Mouse (Mus musculus) heart, adult 2 months (tissue): ENCODE measurements around the gene Cd300lf. TPM values are rescaled to one million over a fixed set of nuclear protein-coding genes. Genes with fewer than 3 reads are reported as not detected.

Experiments
- DNase-seq, 2 experiments: peaks; one replicate each; pipeline ENCODE4 v3.0.0; 2021
- H3K27ac ChIP-seq: fragments of 200-600 bp; 2 replicates; pipeline ENCODE4 v1.8.1; 2022
- H3K27me3 ChIP-seq: fragments of 200-500 bp; 2 replicates; pipeline ENCODE4 v1.6.1; 2012; ENCODE audit warnings: mild to moderate bottlenecking, low read length, inconsistent platforms, mixed read lengths; ENCODE audit not compliant: control insufficient read depth, insufficient read depth
- H3K36me3 ChIP-seq: fragments of 200-500 bp; 2 replicates; pipeline ENCODE4 v1.6.1; 2012; ENCODE audit warnings: low read length, inconsistent platforms; ENCODE audit not compliant: control insufficient read depth, insufficient read depth
- H3K4me1 ChIP-seq: fragments of 200-500 bp; 2 replicates; pipeline ENCODE4 v1.6.1; 2011; ENCODE audit warnings: low read length; ENCODE audit not compliant: control insufficient read depth, insufficient read depth
- H3K4me3 ChIP-seq: fragments of 200-600 bp; 2 replicates; pipeline ENCODE4 v1.8.1; 2022
- H3K79me2 ChIP-seq: fragments of 200-500 bp; replicated peaks from 2 replicates; pipeline ENCODE4 v1.6.1; 2012; ENCODE audit warnings: mild to moderate bottlenecking, inconsistent platforms, low read length, moderate library complexity, mixed read lengths; ENCODE audit not compliant: control insufficient read depth, insufficient read depth
- H3K9ac ChIP-seq: fragments of 200-500 bp; 2 replicates; pipeline ENCODE4 v1.6.1; 2012; ENCODE audit warnings: low read depth, mild to moderate bottlenecking, control low read depth, inconsistent platforms, low read length, mixed read lengths
- CTCF ChIP-seq: fragments of 200-600 bp; IDR thresholded peaks from 2 replicates; pipeline ENCODE4 v1.8.1; 2022; ENCODE audit warnings: antibody characterized with exemption, mild to moderate bottlenecking, moderate library complexity
- EP300 ChIP-seq: fragments of 200-500 bp; IDR thresholded peaks from 2 replicates; pipeline ENCODE4 v1.6.1; 2011; ENCODE audit warnings: low read depth, low read length, control low read depth; ENCODE audit not compliant: insufficient read depth
- POLR2A ChIP-seq: fragments of 200-500 bp; IDR thresholded peaks from 2 replicates; pipeline ENCODE4 v1.6.1; 2011; ENCODE audit warnings: mild to moderate bottlenecking, low read depth, low read length, control low read depth; ENCODE audit not compliant: insufficient read depth
- WGBS: fragments of 180-500 bp; shearing (Covaris S2); methylation state at CpG from one replicate; pipeline ENCODE4 v1.1.7; 2018; 5-methylcytosine and 5-hydroxymethylcytosine counted together
- intact Hi-C: fragments of 180-260 bp; cut with DNase I; formaldehyde crosslinking; loops from one replicate; pipeline ENCODE4 v1.15.1; 2025
- polyA plus RNA-seq: library from polyadenylated mRNA; depleted of rRNA; stranded (reverse); fragments of >200 nt; gene quantifications from 2 replicates; pipeline ENCODE4 v1.2.3, GENCODE M21; 2012
- total RNA-seq, 2 experiments: library from RNA; stranded (reverse); gene quantifications; 2 replicates each; pipeline ENCODE4 v1.2.3; 2021

Cd300lf gene
- total and polyA plus RNA-seq, 3 experiments: 0.11 to 1.00 (median 0.60) TPM

DNA sequence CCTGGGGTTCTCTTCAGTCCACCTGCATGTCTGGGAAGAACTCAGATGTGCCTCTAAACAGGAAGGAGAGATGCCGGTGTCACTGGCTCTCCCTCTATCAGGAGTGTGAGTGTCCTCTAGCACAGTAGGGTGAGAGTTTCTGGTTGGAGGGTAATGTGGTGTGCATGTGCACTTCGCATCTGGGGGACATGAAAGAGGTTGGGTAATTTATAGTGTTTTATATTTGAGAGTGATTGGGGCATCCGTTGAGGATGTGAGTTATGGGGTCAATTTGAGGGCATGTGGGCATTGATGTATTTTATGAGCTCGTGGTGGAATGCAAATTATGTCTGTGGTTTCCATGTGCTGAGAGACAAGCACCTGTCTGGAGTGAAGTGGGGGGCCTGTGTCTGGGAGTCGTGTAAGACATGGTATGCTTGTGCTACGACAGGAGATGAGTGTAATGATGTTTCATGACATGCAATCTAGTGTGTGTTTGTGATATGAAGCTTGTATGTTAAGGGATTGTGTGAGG is 17.0 kb upstream of the Cd300lf start:
- intact Hi-C loops: no loop called here
- Histone ChIP-seq H3K27ac (no peak overlapping the region), H3K27me3 (0 out of 2 replicates have a peak, but pooled peaks cover 3% of the 10 kb centered on the region), H3K79me2 (no peaks in the 10 kb centered on the region), H3K36me3 (no peaks in the 10 kb centered on the region), H3K4me1 (no peaks in the 10 kb centered on the region; the same call in 1 of the 2 replicates), H3K4me3 (no peak overlapping the region), H3K9ac (no peak overlapping the region)
- 71% methylated on average over 6 of the region's 6 CpGs for WGBS
- DNase-seq: no peak
- TF ChIP-seq EP300 (no peak), POLR2A (no peak), CTCF (no peak)

DNA sequence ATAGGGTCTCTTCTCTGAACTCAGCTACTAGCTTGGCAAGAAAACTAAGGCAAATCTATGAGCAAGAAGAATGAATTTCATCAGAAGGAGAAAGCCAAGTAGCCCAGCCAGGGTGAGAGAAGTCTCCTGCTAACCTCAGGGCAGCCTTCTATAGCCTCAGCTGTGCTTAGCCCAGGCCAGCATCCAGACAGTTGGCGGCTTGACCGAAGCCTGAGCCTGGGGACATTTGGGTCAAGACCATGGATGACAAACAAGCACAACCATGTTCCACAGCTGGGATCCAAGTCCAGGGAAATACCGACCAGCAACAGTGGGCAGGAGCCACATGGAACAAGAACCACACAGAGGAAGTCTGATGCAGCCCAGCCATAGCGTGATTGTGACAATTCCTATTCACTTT is 14.0 kb upstream of the Cd300lf start:
- H3K27ac ChIP-seq: no peak overlapping the region
- WGBS: 63% methylated on average over 4 of the region's 4 CpGs
- intact Hi-C loops: no loop called here
- TF ChIP-seq EP300 (no peak), CTCF (no peak), POLR2A (no peak)
- no peak overlapping the region for H3K9ac ChIP-seq
- no peak overlapping the region for H3K4me3 ChIP-seq
- DNase-seq: no peak
- H3K36me3 ChIP-seq: no peaks in the 10 kb centered on the region
- no peaks in the 10 kb centered on the region; the same call in 1 of the 2 replicates for H3K4me1 ChIP-seq
- H3K27me3 ChIP-seq: 0 out of 2 replicates have a peak, but pooled peaks cover 2% of the 10 kb centered on the region
- no peaks in the 10 kb centered on the region for H3K79me2 ChIP-seq

DNA sequence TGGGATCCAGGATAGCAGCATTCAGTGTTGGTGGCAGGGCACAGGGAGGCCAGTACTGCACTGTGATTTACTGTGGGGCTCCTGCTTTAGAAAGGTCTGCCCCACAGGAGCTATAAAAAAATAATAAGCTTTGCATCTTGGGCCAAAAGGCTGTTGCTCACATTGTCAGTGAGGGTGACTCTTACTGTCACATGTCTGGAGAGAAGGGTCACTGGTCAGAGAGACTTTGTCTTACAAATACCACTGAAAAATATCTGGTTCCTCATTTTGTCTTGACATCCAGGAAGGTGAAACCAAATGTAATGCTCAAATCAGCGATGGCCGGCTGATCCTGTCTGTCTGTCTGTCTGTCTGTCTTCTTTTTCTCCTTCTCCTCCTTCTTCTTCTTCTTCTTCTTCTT is 8.2 kb upstream of the Cd300lf start:
- no peak for DNase-seq
- no peak overlapping the region for H3K4me3 ChIP-seq
- WGBS: 67% methylated on average over 2 of the region's 2 CpGs
- H3K27ac ChIP-seq: no peak overlapping the region
- no peak for TF ChIP-seq CTCF
- no peak for TF ChIP-seq POLR2A
- no peak for TF ChIP-seq EP300
- H3K4me1 ChIP-seq: no peaks in the 10 kb centered on the region
- intact Hi-C loops: no loop called here
- H3K27me3 ChIP-seq: no peaks in the 10 kb centered on the region
- H3K9ac ChIP-seq: no peak overlapping the region
- no peaks in the 10 kb centered on the region for H3K36me3 ChIP-seq
- no peaks in the 10 kb centered on the region for H3K79me2 ChIP-seq

DNA sequence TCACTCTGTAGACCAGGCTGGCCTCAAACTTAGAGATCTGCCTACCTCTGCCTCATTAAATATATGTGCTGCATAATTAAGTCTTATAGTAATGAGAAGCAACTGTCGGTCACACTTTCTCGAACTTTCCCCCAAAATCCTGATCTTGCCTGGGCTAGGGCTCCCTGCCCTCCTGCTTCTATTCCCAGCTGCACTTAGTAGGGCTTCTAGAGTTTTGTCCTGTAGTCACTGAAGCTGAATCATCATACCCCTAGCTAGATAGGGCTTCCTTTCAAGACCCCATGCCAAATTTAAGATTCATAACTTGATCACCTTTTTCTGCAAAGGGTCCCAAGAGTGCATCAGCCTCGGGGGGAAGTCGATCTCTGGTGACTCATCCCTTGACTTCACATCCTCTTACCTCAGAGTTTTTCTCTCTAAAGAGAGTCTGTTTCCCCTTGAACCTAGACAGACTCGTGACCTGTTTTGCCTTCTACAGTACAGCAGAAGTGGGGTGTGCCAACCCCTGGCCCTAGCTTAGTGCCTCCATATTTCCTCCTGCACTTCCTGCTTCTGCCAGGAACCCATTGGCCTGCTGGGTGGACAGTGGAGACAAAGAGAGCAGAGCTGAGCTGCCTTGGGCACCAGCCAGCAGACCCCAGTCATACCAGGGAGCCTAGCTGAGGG is 4.9 kb upstream of the Cd300lf start:
- no peak for DNase-seq
- WGBS: 56% methylated on average over 5 of the region's 5 CpGs
- intact Hi-C loops: no loop called here
- H3K36me3 ChIP-seq: no peaks in the 10 kb centered on the region
- no peaks in the 10 kb centered on the region for H3K79me2 ChIP-seq
- no peak overlapping the region for H3K4me3 ChIP-seq
- H3K27me3 ChIP-seq: no peaks in the 10 kb centered on the region
- no peak overlapping the region for H3K9ac ChIP-seq
- H3K4me1 ChIP-seq: no peaks in the 10 kb centered on the region
- H3K27ac ChIP-seq: no peak overlapping the region
- no peak for TF ChIP-seq CTCF
- TF ChIP-seq EP300: no peak
- no peak for TF ChIP-seq POLR2A

DNA sequence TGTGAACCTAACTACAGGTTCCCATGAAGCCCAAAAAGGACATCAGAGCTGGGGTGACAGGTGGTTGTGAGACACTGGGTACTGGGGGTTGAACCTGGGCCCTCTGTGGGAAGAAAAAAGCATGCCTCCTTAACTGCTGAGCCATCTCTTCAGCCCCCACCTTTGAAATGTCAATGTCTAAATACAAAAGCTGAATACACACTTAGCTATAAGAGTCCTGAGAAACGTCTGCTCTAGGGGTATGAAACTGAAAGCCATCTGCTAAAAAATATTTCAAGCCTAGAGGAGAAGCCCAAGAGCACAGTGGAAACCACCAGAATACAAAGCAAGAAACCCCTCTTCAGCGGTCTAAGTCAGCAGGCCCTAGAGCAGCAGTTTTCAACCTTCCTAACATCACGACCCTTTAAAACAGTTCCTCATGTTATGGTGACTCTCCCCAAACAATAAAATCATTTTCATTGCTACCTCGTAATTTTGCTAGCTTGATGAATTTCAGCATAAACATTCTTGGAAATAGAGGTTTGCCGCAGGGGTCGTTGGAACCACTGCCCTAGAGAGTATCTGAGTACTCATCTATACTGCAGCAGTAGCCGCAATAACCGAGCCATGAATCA is 1.9 kb downstream of the Cd300lf start:
- Histone ChIP-seq H3K27me3 (no peaks in the 10 kb centered on the region), H3K79me2 (no peaks in the 10 kb centered on the region), H3K4me1 (no peaks in the 10 kb centered on the region), H3K9ac (no peak overlapping the region), H3K36me3 (no peaks in the 10 kb centered on the region), H3K27ac (no peak overlapping the region), H3K4me3 (no peak overlapping the region)
- WGBS: 79% methylated on average over 8 of the region's 8 CpGs
- intact Hi-C loops: no loop called here
- no peak for TF ChIP-seq CTCF
- no peak for TF ChIP-seq EP300
- TF ChIP-seq POLR2A: no peak
- DNase-seq: no peak

DNA sequence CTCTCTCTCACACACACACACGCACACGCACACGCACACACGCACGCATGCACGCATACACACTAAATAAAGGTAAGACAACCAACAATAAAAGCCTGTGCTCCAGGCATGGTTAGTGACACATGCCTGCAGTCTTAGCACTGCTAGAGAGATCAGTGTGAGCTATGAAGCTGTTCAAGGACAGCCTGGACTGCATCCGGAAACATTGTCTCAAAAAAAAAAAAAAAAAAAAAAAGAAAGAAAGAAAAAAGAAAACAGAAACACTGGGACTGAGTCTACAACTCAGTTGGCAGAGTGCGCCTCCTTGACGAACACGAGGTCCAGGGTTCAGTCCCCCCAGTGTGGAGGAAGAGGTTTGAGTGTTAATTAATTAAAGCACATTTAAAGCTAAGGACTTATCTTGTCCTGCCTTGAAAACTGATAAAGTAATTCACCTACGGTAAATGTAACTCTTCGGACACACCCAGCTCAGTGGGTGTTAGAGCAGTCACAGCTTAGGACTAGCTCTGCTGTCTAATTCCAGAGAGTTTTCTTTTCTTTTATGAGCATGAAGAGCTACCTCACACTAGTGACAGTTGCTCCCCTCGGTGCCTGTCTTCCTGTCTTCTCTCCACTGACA is 4.2 kb downstream of the Cd300lf start:
- Histone ChIP-seq H3K79me2 (no peaks in the 10 kb centered on the region), H3K27me3 (no peaks in the 10 kb centered on the region), H3K9ac (no peak overlapping the region), H3K36me3 (no peaks in the 10 kb centered on the region), H3K4me1 (no peaks in the 10 kb centered on the region), H3K4me3 (no peak overlapping the region), H3K27ac (no peak overlapping the region)
- TF ChIP-seq EP300 (no peak), POLR2A (no peak), CTCF (no peak)
- WGBS: 80% methylated on average over 13 of the region's 13 CpGs
- intact Hi-C loops: no loop called here
- no peak for DNase-seq
